Mouse (Mus musculus): ENCODE results near the gene Hoxd1.

DNA sequence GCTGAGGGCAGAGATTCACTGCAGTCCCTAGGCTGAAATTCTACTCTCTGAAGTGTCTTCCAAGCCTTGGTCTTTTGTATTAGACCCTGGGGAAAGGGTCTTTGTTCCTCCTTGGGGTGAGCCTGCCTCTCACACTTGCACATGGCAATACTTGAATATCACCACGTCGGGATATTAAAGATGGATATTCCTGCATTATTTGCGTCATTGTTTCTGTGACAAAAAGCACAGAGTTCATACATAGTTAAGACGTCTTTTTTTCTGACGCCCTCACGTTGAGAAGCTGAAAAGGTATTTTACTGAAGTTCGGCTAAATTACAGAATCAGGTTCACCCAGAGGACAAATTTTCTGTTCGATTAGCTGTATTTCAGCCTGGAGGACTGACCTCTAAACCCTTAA, 32.4 kb upstream of the Hoxd1 start:
- TF ChIP-seq CTCF (IDR thresholded peaks at IDR 0.05; ENCODE audit: insufficient read depth, low read depth, low read length), result no peak
- no peak for TF ChIP-seq POLR2A (IDR thresholded peaks at IDR 0.05; ENCODE audit: insufficient read depth, low read depth, low read length)
